Mouse (Mus musculus): Measurements from ENCODE around the gene Myo1d.

- TF ChIP-seq CTCF (IDR thresholded peaks at IDR 0.05; ENCODE audit: borderline replicate concordance, control insufficient read depth, extremely low read depth, insufficient read depth, low read length, poor library complexity), result no peak
- TF ChIP-seq POLR2A (IDR thresholded peaks at IDR 0.05; ENCODE audit: control insufficient read depth, extremely low read depth, insufficient read depth, low read length, poor library complexity), result no peak
Measured at GRCm38 (mm10) chr11:80510124-80510523, 269.7 kb downstream of the Myo1d start.
